Mouse (Mus musculus): ENCODE results near the gene Rft1.

The Rft1 gene

GRCm38 (mm10) chr14:30629839-30630238, 24.3 kb upstream of the Rft1 start:
- no peak for DNase-seq (ENCODE audit: extremely low read depth, low read depth, low spot score)

- peak; percentile 56 for DNase-seq (ENCODE audit: extremely low read depth, low read depth, low spot score)
These were observed 23.2 kb upstream of the Rft1 start for GRCm38 (mm10) chr14:30630811-30631576.

- DNase-seq (ENCODE audit: extremely low read depth, low read depth, low spot score), result no peak
These were observed 22.3 kb upstream of the Rft1 start for GRCm38 (mm10) chr14:30631834-30632233.

GRCm38 (mm10) chr14:30633708-30634107, 20.5 kb upstream of the Rft1 start:
- no peak for DNase-seq (ENCODE audit: extremely low read depth, low read depth, low spot score)

GRCm38 (mm10) chr14:30634418-30634817, 19.7 kb upstream of the Rft1 start:
- no peak for DNase-seq (ENCODE audit: extremely low read depth, low read depth, low spot score)

GRCm38 (mm10) chr14:30635219-30635910, 18.8 kb upstream of the Rft1 start:
- no peak for DNase-seq (ENCODE audit: extremely low read depth, low read depth, low spot score)

GRCm38 (mm10) chr14:30636499-30636898, 17.7 kb upstream of the Rft1 start:
- no peak for DNase-seq (ENCODE audit: extremely low read depth, low read depth, low spot score)

GRCm38 (mm10) chr14:30637087-30637486, 17.1 kb upstream of the Rft1 start:
- no peak for DNase-seq (ENCODE audit: extremely low read depth, low read depth, low spot score)

GRCm38 (mm10) chr14:30638009-30638408, 16.2 kb upstream of the Rft1 start:
- no peak for DNase-seq (ENCODE audit: extremely low read depth, low read depth, low spot score)

- DNase-seq (ENCODE audit: extremely low read depth, low read depth, low spot score), result no peak
These were observed 15.5 kb upstream of the Rft1 start for GRCm38 (mm10) chr14:30638686-30639085.

GRCm38 (mm10) chr14:30641748-30642147, 12.4 kb upstream of the Rft1 start:
- no peak for DNase-seq (ENCODE audit: extremely low read depth, low read depth, low spot score)

GRCm38 (mm10) chr14:30644026-30644425, 10.1 kb upstream of the Rft1 start:
- no peak for DNase-seq (ENCODE audit: extremely low read depth, low read depth, low spot score)

- no peak for DNase-seq (ENCODE audit: extremely low read depth, low read depth, low spot score)
These were observed 9.1 kb upstream of the Rft1 start for GRCm38 (mm10) chr14:30645066-30645465.

- no peak for DNase-seq (ENCODE audit: extremely low read depth, low read depth, low spot score)
These were observed 7.7 kb upstream of the Rft1 start for GRCm38 (mm10) chr14:30646486-30646885.

GRCm38 (mm10) chr14:30648478-30648877, 5.7 kb upstream of the Rft1 start:
- DNase-seq (ENCODE audit: extremely low read depth, low read depth, low spot score), result no peak

GRCm38 (mm10) chr14:30649745-30650144, 4.4 kb upstream of the Rft1 start:
- DNase-seq (ENCODE audit: extremely low read depth, low read depth, low spot score), result no peak

- DNase-seq (ENCODE audit: extremely low read depth, low read depth, low spot score), result no peak
These were observed 3.2 kb upstream of the Rft1 start for GRCm38 (mm10) chr14:30650969-30651368.

- no peak for DNase-seq (ENCODE audit: extremely low read depth, low read depth, low spot score)
These were observed 600 bp downstream of the Rft1 start for GRCm38 (mm10) chr14:30654691-30655228.

GRCm38 (mm10) chr14:30655531-30655930, 1.4 kb downstream of the Rft1 start:
- no peak for DNase-seq (ENCODE audit: extremely low read depth, low read depth, low spot score)

- DNase-seq (ENCODE audit: extremely low read depth, low read depth, low spot score), result no peak
These were observed 11.9 kb downstream of the Rft1 start for GRCm38 (mm10) chr14:30666061-30666460.

GRCm38 (mm10) chr14:30666604-30667003, 12.4 kb downstream of the Rft1 start:
- no peak for DNase-seq (ENCODE audit: extremely low read depth, low read depth, low spot score)

- no peak for DNase-seq (ENCODE audit: extremely low read depth, low read depth, low spot score)
These were observed 16.0 kb downstream of the Rft1 start for GRCm38 (mm10) chr14:30670161-30670560.

Data from fat pad, adult 2 months (tissue).